Mouse (Mus musculus) forebrain, embryonic 11.5 days (tissue): ENCODE measurements at regions not wholly inside any gene's neighbourhood (a gene's known extent, or its start where the extent isn't known, plus 50 kb on each side); places are given as distances from the start of the nearest gene placed in this dataset.
A peak's percentile ranks its signal among the peaks of the same experiment; 100 is the strongest.

ENCODE experiments used
- ATAC-seq: fragments of 200-750 bp; cut with Nextera tagmentation; replicated peaks from 2 replicates; pipeline ENCODE4 v1.8.0; 2017; ENCODE audit warnings: moderate TSS enrichment; ENCODE audit not compliant: low FRiP score
- DNase-seq: peaks from one replicate; pipeline ENCODE4 v3.0.0-alpha.2; 2017; ENCODE audit warnings: low spot score
- H3K27ac ChIP-seq: fragments of 300-500 bp; sonication (generic); 2 replicates; pipeline ENCODE4 v1.5.1; 2014; ENCODE audit warnings: low read depth, low read length
- H3K27me3 ChIP-seq: fragments of 300-500 bp; sonication (generic); 2 replicates; pipeline ENCODE4 v1.6.1; 2014; ENCODE audit warnings: mild to moderate bottlenecking, low read length, mixed read lengths; ENCODE audit not compliant: control insufficient read depth, insufficient read depth
- H3K36me3 ChIP-seq: fragments of 300-500 bp; sonication (generic); 2 replicates; pipeline ENCODE4 v1.6.1; 2014; ENCODE audit warnings: mild to moderate bottlenecking, low read length, moderate library complexity, mixed read lengths; ENCODE audit not compliant: control insufficient read depth, insufficient read depth
- H3K4me1 ChIP-seq: fragments of 300-500 bp; sonication (generic); replicated peaks from 2 replicates; pipeline ENCODE4 v1.6.1; 2014; ENCODE audit warnings: low read length, mixed read lengths; ENCODE audit not compliant: control insufficient read depth, insufficient read depth
- H3K4me2 ChIP-seq: fragments of 300-500 bp; sonication (generic); 2 replicates; pipeline ENCODE4 v1.6.1; 2014; ENCODE audit warnings: low read depth, mild to moderate bottlenecking, low read length, moderate library complexity, mixed read lengths; ENCODE audit not compliant: severe bottlenecking
- H3K4me3 ChIP-seq: fragments of 300-500 bp; sonication (generic); 2 replicates; pipeline ENCODE4 v1.5.1; 2014; ENCODE audit warnings: low read depth, low read length
- H3K9ac ChIP-seq: fragments of 300-500 bp; sonication (generic); 2 replicates; pipeline ENCODE4 v1.6.1; 2014; ENCODE audit warnings: low read length
- H3K9me3 ChIP-seq: fragments of 300-500 bp; sonication (generic); 2 replicates; pipeline ENCODE4 v1.6.1; 2016; ENCODE audit warnings: low read length, mixed read lengths; ENCODE audit not compliant: control insufficient read depth
- WGBS: fragments of 180-500 bp; shearing (Covaris S2); extraction: QIAGEN DNeasy Blood & Tissue Kit; methylation state at CpG from one replicate; pipeline ENCODE4 v1.1.7; 2014; 5-methylcytosine and 5-hydroxymethylcytosine counted together

DNA sequence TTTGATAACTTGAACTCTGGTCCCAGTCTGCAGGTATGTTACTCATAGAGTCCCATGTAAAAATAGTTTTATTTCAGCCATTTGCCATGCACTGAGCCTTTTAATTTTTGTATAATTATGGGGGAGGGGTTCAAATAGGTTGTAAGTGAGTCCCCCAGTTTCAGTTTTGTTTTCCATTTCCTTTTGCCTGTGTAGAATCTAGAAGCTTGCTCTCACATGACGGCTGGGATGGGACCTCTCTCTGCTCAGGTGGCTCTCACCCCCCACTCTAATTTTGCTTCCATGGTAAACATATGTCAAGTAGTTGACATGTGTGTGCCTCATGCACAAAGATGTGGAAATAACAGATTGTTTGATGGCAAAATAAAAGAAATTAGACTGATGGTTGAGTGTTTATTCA, 73.8 kb upstream of the Runx1 start:
- Histone ChIP-seq H3K4me2 (no peak overlapping the region), H3K27me3 (no peaks in the 10 kb centered on the region), H3K4me1 (no peaks in the 10 kb centered on the region), H3K27ac (no peak overlapping the region), H3K36me3 (no peaks in the 10 kb centered on the region), H3K9ac (no peak overlapping the region), H3K9me3 (no peaks in the 10 kb centered on the region), H3K4me3 (no peak overlapping the region)
- ATAC-seq (no peak), DNase-seq (no peak)
- WGBS: 79% methylated on average over 1 of the region's 1 CpGs

DNA sequence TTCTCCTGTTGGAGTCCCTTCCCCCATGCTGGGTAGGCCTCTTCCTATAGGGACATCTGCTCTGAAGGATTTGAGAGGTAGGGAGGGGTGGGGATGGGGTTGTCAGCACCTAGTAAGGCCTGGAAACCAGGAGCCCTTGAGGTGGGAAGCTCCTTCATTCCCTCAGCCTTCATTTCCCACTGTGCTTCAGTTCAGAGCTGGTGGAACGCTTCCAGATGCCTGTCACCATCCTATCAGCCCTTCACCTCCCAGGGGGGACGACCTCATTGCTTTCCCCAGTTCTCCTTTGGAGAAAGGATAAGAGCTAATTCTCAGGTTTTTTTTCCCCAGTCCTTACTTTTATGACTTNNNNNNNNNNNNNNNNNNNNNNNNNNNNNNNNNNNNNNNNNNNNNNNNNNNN, 65.8 kb upstream of the Runx1 start:
- H3K4me1 ChIP-seq: no peaks in the 10 kb centered on the region
- H3K36me3 ChIP-seq: no peaks in the 10 kb centered on the region
- H3K27ac ChIP-seq: no peak overlapping the region
- 73% methylated on average over 2 of the region's 2 CpGs for WGBS
- no peak overlapping the region for H3K4me3 ChIP-seq
- DNase-seq (no peak), ATAC-seq (no peak)
- no peak overlapping the region for H3K9ac ChIP-seq
- no peaks in the 10 kb centered on the region for H3K9me3 ChIP-seq
- no peaks in the 10 kb centered on the region for H3K27me3 ChIP-seq
- no peak overlapping the region for H3K4me2 ChIP-seq

DNA sequence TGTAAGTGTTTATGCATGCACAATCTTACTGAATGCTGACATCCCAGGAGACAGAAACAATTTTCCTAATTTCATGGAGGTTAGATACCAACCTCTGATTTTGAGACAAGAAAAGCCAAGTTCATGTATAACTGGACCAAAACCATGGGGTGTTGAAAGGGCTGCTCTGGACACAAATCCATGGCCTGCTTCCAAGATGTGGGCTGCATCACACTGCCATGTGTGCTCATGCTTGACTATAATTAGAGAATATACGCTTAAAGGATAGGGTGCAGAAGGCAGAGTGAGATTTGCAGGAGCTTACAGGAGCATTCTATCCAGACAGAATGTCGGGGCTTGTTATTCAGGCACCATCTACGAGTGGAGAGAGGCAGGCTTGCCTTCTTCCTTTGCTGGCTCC, 64.8 kb upstream of the Runx1 start:
- Histone ChIP-seq H3K9ac (no peak overlapping the region), H3K4me3 (no peak overlapping the region), H3K27me3 (no peaks in the 10 kb centered on the region), H3K4me2 (no peak overlapping the region), H3K36me3 (no peaks in the 10 kb centered on the region), H3K27ac (no peak overlapping the region), H3K9me3 (no peaks in the 10 kb centered on the region), H3K4me1 (no peaks in the 10 kb centered on the region)
- ATAC-seq: no peak
- DNase-seq: no peak
- WGBS: 88% methylated on average over 3 of the region's 3 CpGs

DNA sequence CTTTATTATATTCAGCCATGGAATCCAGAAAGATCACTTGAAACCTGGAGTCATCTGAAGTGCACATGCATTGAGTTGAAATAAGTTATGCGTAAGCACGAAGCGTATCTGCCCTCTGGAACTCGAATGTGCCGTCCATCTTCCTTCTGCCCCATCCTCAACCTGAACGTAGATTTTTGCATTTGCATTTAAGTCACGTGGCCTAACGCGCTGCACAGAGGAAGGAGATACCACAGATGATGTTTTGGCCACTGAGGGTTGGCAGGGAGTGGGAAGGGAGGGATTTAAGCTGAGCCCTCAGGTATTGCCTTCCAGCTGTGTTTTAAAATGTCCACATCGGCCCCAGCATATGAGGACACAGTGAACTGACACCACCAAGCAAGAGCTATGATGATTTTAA, 63.6 kb upstream of the Runx1 start:
- no peak for DNase-seq
- Histone ChIP-seq H3K4me1 (no peaks in the 10 kb centered on the region), H3K27me3 (no peaks in the 10 kb centered on the region), H3K4me3 (no peak overlapping the region), H3K9me3 (no peaks in the 10 kb centered on the region), H3K27ac (no peak overlapping the region), H3K36me3 (no peaks in the 10 kb centered on the region), H3K9ac (no peak overlapping the region), H3K4me2 (no peak overlapping the region)
- no peak for ATAC-seq
- 88% methylated on average over 10 of the region's 10 CpGs for WGBS

DNA sequence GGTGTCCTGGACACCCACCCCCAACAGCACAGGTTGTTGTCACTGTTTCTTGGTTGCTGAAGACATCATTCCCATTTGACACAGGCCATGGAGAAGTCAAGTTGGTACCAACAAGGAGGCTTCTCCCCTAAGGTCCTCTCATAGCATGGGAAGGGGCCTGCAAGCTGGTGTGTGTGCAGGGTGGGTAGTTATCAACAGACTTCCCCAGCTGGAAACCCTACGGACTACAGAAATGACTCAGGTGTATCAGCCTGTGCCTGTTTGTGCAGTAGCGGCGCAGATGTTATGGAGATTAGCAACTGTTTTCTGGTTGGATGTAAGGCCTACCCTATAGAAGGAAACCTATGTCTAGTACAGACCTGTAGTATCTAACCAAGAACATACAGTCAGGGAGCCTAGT, 60.3 kb upstream of the Runx1 start:
- 94% methylated on average over 3 of the region's 3 CpGs for WGBS
- no peak overlapping the region for H3K4me2 ChIP-seq
- no peak for ATAC-seq

DNA sequence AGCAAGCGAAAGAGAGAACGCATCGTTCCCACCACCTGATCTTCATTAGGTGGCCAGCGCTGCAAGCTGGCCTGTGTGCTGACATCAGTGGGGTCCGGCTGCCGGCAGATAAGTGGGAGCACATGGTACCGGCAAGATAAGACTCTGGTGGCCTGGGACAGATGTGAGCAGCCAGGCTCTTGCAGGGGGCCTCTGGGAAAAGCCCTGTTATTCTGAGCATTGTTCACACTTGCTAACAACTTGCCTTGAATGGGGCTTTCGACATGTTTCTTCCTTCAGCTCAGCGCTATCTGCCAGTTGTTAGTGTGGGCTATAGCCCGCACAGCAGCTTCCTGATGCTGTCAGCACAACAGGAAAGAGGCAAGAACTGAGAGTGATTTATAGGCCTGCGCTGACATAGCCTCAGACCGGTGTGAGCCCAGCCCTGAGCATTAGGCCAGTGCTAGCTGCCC, 57.9 kb upstream of the Runx1 start:
- no peak for ATAC-seq

More for the DNA sequence above, 60.3 kb upstream of the Runx1 start:
- no peak overlapping the region for H3K4me3 ChIP-seq
- H3K36me3 ChIP-seq: no peaks in the 10 kb centered on the region
- H3K9ac ChIP-seq: no peak overlapping the region
- DNase-seq: no peak
- 0 out of 2 replicates have a peak, but pooled peaks cover 2% of the 10 kb centered on the region for H3K4me1 ChIP-seq
- no peaks in the 10 kb centered on the region for H3K27me3 ChIP-seq
- no peaks in the 10 kb centered on the region for H3K9me3 ChIP-seq
- H3K27ac ChIP-seq: no peak overlapping the region

DNA sequence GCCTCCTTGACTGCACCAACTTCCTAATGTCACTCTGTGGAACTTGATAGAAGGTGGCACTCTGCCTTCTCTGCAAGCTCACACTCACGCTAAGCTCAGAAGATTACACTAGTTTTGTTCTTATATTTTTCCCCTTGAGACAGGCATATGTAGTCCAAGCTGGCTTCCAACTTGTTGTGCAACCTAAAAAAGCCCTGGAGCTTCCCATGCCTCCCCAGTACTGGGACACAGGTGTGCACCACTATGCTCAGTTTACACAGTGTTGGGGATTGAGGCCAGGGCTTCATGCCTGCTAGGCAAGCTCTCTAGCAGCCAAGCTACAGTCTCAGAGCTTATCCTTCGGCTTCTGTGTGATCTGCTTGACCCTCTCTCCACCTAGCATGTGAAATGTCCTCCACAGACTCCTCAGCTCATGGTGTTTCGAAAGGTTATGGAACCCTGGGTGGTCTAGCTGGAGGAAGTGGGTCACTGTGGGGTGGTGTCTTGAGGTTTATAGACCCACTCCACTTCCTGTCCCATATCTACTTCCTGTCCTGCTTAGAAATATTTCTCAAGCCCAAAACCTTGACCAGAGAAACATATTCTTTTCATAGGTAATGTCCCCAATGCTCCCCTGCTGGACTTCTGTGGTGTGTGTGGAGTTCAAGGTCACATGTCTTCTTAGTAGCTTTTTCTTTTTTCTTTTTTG, 54.6 kb upstream of the Runx1 start:
- no peak for DNase-seq
- Histone ChIP-seq H3K27ac (no peak overlapping the region), H3K9ac (no peak overlapping the region), H3K27me3 (no peaks in the 10 kb centered on the region), H3K4me1 (0 out of 2 replicates have a peak, but pooled peaks cover 2% of the 10 kb centered on the region), H3K4me3 (no peak overlapping the region), H3K4me2 (no peak overlapping the region), H3K36me3 (no peaks in the 10 kb centered on the region), H3K9me3 (no peaks in the 10 kb centered on the region)
- WGBS: 88% methylated on average over 3 of the region's 3 CpGs
- no peak for ATAC-seq

More for the DNA sequence above, 57.9 kb upstream of the Runx1 start:
- Histone ChIP-seq H3K4me3 (no peak overlapping the region), H3K4me2 (no peak overlapping the region), H3K9ac (no peak overlapping the region), H3K4me1 (0 out of 2 replicates have a peak, but pooled peaks cover 2% of the 10 kb centered on the region), H3K27me3 (no peaks in the 10 kb centered on the region), H3K36me3 (no peaks in the 10 kb centered on the region), H3K9me3 (no peaks in the 10 kb centered on the region), H3K27ac (no peak overlapping the region)
- DNase-seq: peak; percentile 61
- 78% methylated on average over 12 of the region's 12 CpGs for WGBS

DNA sequence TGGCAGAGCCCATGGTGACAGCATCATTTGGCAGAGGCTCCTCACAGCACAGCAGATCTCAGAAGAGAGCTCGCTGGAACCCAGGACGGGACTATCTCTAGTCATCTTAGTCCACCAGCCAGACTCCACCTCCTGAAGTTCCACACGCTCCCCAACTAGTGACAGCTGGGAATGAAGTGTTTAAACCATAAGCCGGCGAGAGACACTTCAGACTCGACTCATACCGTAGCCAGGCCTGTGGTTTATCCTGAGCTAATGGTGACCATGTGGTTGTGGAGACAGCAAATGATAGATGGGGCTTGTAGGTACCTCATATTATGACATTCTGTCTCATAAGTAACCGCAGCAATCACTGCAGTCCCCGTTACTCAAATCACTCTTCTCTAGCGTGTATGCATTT, 52.1 kb upstream of the Runx1 start:
- no peaks in the 10 kb centered on the region for H3K36me3 ChIP-seq
- no peak overlapping the region for H3K9ac ChIP-seq
- H3K27me3 ChIP-seq: no peaks in the 10 kb centered on the region
- no peak overlapping the region for H3K27ac ChIP-seq
- no peaks in the 10 kb centered on the region for H3K9me3 ChIP-seq
- WGBS: 91% methylated on average over 10 of the region's 10 CpGs
- DNase-seq: no peak
- ATAC-seq: no peak
- no peaks in the 10 kb centered on the region for H3K4me1 ChIP-seq
- no peak overlapping the region for H3K4me2 ChIP-seq
- no peak overlapping the region for H3K4me3 ChIP-seq
